Mouse (Mus musculus) layer of hippocampus, adult 9-10 months (tissue): ENCODE measurements around the gene Rbm38.

Experiments used
- DNase-seq: peaks from one replicate; pipeline ENCODE4 v3.0.0; 2022; ENCODE audit warnings: low spot score

Gene Rbm38

DNA sequence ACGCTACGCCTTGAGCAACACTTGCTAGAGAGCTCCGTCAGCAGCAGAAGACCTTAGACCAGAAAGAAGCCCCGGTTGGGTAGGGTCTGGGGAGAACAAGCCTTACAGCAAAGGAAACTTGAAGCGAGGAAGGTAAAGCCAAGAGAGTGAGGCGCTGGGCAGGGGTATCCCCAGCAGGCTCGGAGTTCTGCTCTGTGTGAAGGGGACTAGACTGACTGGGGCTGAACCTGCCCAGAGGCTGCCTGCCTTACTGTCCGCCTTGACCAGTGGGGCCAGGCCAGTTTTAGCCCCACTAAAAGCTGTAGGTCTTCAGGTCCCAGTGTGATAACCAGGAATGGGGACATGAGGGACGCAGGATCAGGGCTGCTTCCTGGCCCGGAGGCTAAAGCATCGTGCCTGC lies at the start of gene Rbm38:
Gene Rbm38, plus strand, starts transcription at position 69 of the 400 bp plus-strand sequence.
- no peak for DNase-seq

DNA sequence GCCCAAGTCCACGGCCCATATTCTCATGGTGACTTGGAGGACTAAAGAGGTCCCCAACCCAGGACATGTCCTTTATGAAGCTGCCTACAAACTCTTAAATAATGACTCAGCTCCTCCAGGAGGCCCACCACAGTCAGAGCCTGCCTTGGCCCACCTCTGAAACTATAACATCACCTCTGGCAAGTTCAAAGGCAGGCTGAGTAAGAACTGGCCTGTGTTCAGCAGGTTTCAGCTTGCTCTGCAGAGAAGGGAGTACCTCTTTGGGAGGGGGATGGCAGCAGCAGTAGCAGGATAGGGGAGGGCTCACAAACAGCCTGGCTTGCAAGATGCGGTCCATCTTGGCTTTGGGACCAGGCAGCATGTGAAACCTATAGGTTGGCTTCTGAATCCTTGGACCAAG lies 48.4 kb upstream of the Rbm38 start:
- DNase-seq = no peak

DNA sequence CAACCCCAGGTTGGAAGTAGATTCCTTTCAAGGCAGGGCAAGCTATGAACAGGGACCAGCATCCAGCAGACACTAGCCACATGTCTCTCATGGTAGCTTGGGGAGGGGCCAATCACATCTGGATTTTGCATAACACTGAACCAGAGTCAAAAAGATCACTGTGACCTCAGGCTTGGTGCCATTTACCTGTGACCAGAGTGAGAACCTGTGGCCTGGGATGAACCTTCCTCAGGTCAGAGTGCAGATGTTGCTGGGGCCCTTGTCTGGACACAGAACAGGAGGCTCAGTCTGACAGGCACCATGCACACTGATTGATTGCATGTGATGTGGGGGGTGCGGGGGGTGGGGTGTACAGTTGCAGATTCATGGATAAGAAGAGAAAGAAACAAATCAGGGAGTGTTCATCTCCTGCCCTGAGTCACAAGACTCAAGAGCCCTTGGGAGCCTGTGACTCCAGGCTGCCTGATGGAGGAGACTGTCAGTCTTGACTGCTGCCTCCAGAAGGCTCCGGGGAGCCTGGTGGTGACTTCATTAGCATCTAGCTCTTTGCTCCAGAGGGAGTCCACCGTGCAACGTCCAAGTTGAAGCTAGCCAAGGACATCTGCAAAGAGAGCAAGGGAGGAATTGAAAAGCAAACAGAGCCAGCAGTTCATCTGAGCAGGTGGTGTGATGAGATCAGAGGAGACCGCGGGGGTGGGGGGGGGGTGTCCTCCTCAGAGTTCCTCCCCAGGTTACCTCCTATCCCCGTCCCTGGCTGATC lies 46.3 kb upstream of the Rbm38 start:
- DNase-seq = no peak

DNA sequence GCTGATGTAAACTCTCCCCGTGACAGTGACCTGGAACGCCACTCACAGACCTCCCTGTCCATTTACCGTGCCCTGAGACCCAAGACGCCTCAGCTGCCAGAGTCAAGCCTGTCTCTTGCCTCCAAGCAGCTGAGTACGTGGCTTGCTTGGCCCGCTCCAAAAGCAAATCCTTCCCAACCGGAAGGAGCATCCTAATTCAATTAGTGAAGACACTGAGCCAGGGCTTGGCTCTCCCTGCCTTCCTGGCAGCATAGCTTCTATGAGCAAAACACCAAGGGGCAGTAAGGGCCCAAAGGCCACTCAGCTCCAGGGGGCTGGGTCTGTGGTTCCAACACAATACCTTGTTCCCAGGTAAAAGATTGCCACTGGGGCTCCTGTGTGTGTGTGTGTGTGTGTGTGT lies 45.6 kb upstream of the Rbm38 start:
- no peak for DNase-seq

DNA sequence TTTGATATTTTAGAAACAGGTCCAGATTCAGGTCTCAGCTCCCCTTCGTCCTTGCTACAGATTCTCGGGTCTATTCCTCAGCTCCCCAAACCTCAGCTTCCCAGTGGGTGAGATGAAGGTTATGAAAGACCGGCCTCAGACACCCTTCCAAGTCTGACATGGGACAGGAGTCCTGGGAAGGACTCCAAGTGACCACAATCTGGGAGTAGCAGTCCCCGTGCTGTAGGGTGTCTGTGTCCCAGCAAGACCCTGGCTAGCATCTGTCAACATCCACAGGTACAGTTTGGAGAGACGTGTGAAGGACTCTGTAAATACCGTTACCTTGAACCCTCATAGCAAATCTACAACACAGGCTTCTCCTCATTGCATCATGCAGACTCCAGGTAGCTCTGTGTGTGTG lies 45.1 kb upstream of the Rbm38 start:
- no peak for DNase-seq

DNA sequence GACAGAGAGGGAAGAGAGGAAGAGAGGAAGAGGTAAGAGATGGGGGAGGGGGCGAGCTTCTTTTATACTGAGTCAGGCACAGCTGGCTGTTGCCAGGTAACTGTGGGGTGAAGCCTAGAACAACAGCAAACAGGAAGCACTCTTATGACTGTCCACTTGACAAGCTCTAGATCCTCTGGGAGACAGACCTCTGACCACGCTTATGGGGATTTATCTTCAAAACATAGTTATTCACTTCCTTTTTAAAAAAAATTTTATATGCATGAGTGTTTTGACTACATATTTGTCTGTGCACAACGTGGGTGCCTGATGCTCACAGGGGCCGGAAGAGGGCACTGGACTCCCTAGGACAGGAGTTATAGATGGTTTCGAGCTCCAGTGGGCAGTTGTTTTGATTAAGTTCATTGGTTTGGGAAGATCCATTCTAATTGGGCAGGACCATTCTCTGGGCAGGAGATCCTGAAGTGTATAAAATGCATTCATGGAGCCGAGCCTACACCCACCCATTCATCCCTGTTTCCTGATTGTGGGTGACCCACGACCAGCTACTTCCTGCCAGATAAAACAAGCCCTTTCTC lies 43.5 kb upstream of the Rbm38 start:
- DNase-seq = no peak

DNA sequence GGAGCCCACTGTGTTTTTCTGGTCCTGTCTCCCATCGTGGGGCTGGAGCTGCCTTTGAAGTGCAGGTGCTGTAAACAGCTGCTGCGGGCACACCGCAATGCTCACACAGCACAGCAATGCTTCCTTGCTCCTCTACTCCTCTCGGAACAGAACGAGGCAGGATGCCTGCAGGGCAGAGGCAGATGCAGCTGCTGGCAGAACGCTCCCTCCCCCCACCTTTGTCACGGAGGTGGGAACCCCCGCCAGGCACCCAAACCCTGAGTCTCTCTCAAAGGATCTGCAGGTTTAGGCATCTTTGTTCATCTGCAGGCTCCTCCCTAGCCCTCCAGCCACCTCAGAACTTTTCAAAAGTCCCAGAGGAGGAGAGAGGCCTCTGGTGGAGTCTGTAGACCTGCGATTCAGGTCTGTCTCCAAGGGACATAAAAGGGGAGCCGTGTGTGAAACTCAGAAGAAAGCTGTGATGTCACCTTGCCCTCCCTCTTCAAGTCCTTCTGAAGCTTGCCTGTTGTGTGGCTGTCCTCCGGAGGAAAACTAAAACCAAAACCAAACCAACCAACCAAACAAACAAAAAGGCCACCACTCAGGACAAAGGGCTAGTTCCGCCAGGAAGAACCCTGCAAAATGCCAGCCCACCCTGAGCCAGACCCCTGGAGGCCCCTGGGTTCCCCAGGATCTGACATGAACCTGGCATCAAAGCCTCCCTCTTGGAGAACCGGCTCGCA lies 42.7 kb upstream of the Rbm38 start, which contains the start of gene Spo11:
Gene Spo11, plus strand, starts transcription at position 292 of the 722 bp plus-strand sequence.
- no peak for DNase-seq

DNA sequence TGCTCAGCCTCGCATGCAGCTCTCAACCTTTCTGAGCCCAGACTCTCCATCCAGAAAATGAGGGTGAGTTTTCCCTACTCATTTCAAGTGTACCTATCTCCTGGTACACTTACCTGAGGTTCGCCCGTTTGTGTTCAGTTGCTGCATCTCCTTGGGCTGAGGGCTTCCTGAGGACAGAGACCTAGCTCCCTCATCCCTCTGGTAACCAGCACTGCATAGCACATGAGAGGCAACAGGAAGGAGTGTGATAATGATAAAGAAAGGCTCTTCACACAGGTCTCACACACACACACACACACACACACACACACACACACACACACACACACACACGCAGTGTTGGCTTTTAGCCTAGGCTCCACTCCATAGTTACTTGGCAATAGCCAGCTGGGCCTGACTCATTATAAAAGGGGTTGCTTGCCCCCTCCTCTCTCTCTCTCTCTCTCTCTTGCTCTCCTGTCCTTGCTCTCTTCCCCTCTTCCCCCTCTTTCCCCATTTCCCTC lies 42.1 kb upstream of the Rbm38 start:
- DNase-seq = no peak

DNA sequence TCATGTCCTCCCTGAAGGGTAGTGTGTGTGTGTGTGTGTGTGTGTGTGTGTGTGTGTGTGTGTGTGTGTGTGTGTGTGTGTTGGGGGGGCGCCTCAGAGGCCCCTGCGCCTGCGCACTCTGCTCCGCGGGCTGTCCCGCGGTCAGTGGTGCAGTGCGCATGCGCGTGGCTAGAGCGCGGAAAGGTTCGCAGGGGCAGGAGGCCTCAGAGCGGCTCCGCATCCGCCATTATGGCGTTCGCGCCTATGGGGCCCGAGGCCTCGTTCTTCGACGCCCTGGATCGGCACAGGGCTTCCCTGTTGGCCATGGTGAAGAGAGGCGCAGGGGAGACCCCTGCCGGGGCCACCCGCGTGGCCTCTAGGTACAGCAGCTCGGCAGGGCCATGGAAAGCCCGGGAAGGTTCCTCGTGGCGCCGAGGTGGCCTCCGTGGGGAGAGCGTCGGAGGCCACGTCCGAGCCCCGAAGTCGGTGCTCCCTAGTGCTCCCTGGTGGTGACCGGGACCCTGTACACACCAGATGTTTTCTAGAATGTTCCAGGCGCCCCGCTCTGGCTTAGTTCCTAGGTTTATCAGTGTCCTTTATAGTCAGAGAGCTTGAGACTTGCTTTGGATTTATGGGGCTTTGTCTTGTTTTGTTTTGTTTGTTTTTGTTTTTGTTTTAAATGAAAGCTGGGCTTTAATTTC lies 40.5 kb upstream of the Rbm38 start:
- DNase-seq = no peak

DNA sequence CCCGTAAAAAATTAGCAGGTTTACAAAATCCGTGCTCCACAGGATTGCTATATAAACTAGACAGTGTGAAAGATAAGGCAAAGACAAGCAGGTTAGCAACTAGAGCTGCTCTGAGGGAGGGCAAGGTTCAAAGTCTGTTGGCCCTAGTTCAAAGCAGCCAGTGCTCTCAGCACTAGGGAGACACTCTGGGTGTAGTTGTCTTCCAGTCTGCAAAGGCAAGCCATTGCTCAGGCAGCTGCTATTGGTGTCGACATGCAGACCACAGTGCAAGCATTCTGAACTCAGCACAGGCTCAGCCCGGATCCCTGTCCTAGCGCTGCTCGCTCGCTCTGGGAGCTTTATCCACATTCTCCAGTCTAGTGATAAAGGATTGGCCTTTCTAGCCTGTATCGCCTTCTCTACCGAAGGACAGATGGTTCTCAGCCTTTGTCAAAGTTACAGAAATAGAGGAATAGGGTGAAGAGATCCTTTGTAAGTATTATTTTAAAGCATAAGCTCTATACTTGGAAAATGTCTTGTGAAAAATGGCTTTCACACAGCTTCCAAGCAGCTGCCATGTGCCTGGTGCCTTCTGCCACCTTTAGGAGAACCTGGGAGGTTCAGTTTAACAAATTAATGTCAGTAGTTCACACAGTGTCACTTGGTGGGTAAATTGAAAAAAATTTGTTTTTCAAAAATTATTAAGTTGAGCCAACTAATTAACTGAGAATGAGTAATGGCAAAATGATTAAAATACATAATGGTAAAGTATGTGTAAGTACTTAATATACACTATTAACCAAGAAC lies 37.3 kb upstream of the Rbm38 start:
- no peak for DNase-seq

DNA sequence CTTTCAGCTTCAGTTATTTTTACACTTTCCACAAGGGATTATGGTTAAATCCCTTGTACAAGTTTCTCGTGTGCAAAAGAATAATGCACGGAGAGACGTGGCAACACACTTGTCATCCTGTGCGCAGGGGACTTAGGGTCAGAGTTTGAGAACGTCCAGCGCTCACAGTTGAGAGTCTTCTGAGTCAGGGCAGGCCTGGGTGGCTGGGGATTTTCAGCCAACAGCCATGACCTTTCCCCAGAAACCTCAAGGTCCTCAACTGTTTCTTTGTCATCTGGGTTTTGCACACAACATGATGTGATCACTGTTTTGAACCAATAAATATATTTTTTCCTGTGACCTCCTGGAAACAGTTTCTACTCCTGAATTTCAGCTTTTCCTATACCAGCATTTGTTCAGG lies 30.1 kb upstream of the Rbm38 start:
- DNase-seq = no peak

DNA sequence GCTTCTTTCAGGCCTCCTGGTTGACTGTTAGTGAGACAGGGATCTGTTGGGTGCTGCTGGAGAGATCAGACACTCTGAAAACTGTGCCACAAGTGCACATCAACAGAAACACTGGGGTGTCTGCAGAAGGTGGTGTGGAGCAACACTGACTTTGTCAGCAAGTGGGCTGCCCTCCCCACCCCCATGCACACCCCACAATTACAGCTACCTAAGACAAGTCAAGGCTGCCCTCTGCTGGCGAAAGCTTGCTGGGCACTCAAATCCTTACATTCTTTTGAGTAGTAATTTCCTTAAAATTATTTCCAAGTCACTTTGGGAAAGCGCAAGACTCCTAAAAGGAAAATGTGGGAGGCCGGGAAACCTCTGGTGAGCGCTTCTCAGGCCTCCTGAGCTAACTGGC lies 24.1 kb upstream of the Rbm38 start:
- DNase-seq = peak; percentile 65

DNA sequence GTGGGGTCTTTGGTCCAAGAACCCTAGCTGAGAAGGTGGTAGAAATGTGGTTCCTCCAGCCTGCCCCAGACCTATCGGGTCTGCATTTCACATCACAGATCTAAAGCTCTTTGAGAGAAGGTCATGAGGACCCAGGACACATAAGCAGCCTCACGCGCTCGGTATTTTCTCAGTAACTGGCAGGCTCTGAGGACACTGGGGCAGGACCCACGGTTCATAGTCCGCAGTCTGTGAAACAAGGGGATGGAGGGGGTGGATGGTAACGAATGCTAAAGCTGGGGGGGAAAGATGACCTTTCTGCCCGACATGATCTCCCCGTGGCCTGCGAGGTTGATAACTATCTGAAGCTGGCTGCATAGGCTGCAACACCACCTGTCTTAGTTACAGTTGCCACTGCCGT lies 22.6 kb upstream of the Rbm38 start:
- DNase-seq = no peak

DNA sequence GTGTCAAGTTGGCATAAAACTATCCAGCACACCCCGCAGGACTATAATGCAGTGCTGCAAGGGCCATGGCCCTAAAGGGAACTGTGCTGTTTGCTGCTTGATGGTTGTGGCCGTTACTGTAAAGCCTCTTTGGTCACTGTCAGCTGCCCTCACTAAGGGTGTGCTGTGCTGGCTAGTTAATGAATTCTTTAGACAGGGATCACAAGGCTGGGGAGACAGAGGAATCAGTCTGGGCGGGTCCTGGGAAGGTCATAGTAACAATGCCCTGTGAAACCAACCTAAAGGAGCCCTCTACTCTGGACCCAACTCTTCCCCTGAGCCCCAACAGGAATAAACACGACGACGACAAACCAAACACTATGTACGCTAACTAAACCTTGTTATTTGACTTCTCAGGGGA lies 21.8 kb upstream of the Rbm38 start:
- DNase-seq = no peak

DNA sequence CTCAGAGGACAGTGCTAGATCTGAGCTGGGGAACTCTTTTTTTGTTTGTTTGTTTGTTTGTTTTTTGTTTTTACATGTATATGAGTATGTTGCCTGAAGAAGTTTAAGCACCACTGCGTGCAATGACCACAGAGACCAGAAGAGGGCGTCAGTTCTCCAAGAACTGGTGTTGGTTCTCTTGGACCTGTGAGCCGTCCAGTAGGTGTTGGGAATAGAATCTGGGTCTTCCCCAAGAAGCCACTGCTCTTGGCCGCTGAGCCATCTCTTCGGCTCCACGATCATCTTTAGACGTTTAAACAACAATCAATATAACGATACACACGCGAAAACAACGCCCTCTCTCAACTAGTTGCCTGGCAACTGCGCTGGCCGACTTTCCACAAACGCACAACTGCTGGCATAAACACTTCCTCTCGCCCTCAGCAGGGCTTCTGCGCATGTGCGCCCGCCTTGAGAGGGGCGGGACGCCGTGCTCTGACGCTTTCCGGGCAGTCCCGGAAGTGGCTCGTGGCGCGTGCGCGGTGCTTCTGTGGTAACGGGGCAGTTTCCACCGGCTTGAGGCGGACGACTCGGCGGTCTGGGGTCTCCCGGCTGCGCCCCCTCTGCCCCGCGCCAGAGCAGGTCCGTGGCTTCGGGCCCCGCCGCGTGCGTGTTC lies 20.5 kb upstream of the Rbm38 start, which contains the start of gene Rae1:
Gene Rae1, plus strand, starts transcription at position 488 of the 655 bp plus-strand sequence.
- peak; percentile 96 for DNase-seq

DNA sequence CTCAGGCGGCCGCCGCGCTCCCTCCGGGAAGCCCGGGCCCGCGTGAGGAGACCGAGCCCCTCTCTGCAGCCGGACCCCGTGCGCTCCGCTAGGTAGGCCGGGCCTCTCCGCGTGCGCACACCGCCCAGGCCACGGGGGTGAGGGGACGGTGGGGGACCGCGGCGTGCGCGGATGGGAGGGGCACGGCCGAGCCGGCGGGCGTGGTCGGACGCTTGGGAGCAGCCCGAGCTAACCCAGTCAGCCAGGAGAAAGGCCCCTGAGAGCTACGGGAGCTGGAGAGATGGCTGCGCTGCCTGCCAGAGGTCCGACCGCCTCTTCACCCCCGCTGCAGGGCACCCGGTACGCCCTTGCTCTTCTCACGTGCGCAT lies 20.0 kb upstream of the Rbm38 start:
- no peak for DNase-seq

DNA sequence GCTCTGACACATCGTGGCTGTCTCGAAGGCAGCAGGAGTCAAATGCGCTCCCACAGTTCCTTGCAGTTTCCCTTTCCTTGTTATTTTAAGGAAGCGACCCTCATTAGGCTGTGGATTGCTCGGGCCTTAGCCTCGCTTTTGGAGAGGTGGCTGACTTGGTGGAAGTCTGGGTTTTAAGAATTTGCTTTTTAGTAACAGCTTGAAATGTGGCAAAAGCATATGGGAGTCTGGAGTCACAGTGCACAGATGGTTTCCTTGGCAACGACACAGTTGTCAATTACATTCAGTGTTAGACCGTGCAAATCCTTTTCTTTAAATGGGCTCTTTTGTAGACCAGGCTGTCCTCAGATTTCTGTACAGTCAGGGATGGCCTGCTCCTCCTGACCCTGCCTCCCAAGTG lies 19.4 kb upstream of the Rbm38 start:
- DNase-seq = peak; percentile 55

DNA sequence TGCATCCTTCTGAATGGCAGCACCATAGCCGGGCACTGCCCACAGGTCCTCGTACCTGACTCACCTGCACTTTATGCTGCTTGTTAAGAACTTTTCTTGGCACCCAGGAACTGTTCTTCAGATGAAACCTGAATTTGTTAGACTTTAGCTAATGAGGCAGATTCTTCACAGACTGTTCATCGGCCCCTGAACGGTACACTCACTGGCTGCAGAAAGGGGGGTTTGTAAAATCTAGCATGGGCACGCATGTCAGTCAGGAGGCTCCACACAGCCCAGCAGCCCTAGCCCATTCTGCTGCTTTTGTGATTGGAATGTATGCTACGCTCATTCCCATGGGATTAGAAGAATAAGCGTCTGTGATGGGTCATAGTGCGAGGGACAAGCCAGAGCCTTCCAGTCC lies 16.6 kb upstream of the Rbm38 start:
- no peak for DNase-seq

DNA sequence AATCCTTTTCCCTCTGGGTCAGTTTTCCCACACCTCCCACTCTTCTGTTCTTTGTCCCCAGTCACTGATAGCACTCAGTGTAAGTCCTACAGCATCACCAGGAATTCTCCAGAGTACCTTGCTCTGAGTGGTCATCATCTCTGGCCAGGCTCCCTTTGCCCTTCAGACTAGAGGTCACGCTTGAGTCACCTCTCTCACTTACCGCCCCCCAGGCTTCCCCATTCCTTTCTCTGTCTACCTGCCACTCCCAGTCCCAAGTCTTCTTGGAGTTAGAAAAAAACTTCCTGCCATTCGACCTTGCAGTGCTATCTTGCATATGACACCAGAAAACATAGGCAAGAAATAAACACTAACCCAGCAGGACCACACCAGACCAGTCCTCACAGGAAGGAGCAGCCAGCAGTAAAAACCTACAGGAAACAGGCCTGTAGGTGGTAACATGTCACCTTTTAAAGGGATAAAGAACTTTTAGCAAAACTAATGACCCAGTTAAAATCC lies 10.0 kb upstream of the Rbm38 start:
- no peak for DNase-seq

DNA sequence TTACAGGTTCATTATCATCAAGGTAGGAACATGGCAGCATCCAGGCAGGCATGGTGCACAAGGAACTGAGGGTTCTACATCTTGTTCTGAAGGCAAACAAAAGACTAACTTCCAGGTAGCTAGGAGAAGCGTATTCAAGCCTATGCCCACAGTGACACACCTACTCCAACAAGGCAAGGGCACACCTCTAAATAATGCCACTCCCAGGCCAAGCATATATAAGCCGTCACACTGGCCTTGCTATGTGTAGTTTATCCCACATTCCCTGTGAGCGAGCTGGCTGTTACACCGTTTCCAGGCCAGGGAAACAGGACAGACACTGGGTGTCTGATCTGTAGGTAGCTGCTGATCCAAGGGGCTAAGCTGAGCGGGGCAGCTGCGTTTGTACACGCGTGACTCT lies 8.9 kb upstream of the Rbm38 start:
- DNase-seq = no peak

DNA sequence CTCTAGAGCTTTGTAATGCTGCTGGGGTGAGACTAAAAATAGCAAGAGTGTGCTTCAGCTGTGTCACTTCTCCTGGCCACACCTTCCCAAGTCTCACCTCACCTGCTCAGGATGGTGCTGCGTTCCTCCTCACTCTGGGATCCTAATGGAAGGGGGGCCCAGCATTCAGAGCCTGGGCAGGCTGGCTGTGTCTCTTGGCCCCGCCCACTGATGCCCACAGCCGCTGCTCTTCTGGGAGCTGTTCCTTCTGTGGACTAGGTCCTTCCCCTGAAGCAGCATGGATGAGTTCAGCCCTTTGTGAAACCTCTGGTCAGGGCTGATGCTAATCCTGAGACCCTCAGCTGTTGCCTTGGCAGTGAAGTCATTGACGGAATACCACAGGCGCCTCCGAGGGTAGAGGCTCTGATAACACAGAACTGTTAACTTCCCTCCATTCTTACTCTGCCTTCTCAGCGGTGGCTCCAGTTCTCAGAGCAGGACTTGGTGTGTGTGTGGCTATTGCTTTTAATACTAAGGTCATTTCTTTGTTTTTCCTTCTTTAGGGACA lies 5.5 kb upstream of the Rbm38 start:
- DNase-seq = no peak
